Comparison of ENCODE assay signal across 34 mouse cellular contexts in genomic region chr4:26926060-26926459, GRCm38 (mm10).
"Had no signal": no experiment of that assay in that cellular context is flagged by ENCODE, and none has a peak within 500 bp of the region (broad histone marks: within the 10 kb centered on the region; RNA-seq: fewer than 3 reads in every experiment).

No protein-coding gene starts in this region.

- H3K4me2 ChIP-seq: heart, embryonic 11.5 days; heart, embryonic 12.5 days; heart, embryonic 13.5 days; heart, embryonic 15.5 days; hindbrain, embryonic 12.5 days; hindbrain, embryonic 13.5 days; hindbrain, embryonic 14.5 days; hindbrain, embryonic 15.5 days; intestine, embryonic 15.5 days; kidney, embryonic 15.5 days had no signal

- H3K4me1 ChIP-seq: heart, embryonic 10.5 days; heart, embryonic 12.5 days; heart, embryonic 13.5 days; heart, embryonic 15.5 days; hindbrain, embryonic 10.5 days; hindbrain, embryonic 12.5 days; hindbrain, embryonic 13.5 days; intestine, embryonic 15.5 days; kidney, embryonic 15.5 days had no signal

- DNase-seq: heart, postnatal 10 days; heart, postnatal 14 days; heart, postnatal 36 days; heart, postnatal 4 days; kidney, adult 11 months; kidney, adult 18-20 months; kidney, adult 2 months; kidney, adult 8-10 months; kidney, adult 9 months; kidney, postnatal 10 days; kidney, postnatal 14 days; kidney, postnatal 25 days; kidney, postnatal 36 days; layer of hippocampus, adult 9-11 months; layer of hippocampus, postnatal 36 days had no signal

- H3K9me3 ChIP-seq: heart, embryonic 10.5 days; heart, embryonic 12.5 days; heart, embryonic 13.5 days; heart, embryonic 15.5 days; hindbrain, embryonic 10.5 days; hindbrain, embryonic 12.5 days; hindbrain, embryonic 13.5 days; hindbrain, embryonic 15.5 days; intestine, embryonic 15.5 days; kidney, embryonic 15.5 days had no signal

- ATAC-seq: hindbrain, embryonic 16.5 days; hindbrain, postnatal 0 days; inflammation-experienced regulatory T-cells, adult 6 months; intestine, embryonic 15.5 days; intestine, embryonic 16.5 days; intestine, postnatal 0 days had no signal

- H3K27ac ChIP-seq: heart, embryonic 10.5 days; heart, embryonic 13.5 days; heart, embryonic 15.5 days; hindbrain, embryonic 10.5 days; hindbrain, embryonic 12.5 days; hindbrain, embryonic 13.5 days; hindbrain, embryonic 14.5 days; hindbrain, embryonic 15.5 days; hindbrain, postnatal 0 days; intestine, embryonic 15.5 days; kidney, embryonic 15.5 days; kidney, postnatal 0 days had no signal

- H3K27me3 ChIP-seq: heart, embryonic 12.5 days; heart, embryonic 13.5 days; heart, embryonic 15.5 days; hindbrain, embryonic 12.5 days; hindbrain, embryonic 13.5 days; hindbrain, embryonic 15.5 days; intestine, embryonic 15.5 days; kidney, embryonic 15.5 days had no signal

- H3K4me3 ChIP-seq: heart, embryonic 10.5 days; heart, embryonic 12.5 days; heart, embryonic 13.5 days; heart, embryonic 15.5 days; hindbrain, embryonic 10.5 days; hindbrain, embryonic 12.5 days; hindbrain, embryonic 13.5 days; hindbrain, embryonic 15.5 days; intestine, embryonic 15.5 days; kidney, embryonic 15.5 days; layer of hippocampus, adult 2 months had no signal

- H3K9ac ChIP-seq: heart, embryonic 12.5 days; heart, embryonic 13.5 days; heart, embryonic 15.5 days; hindbrain, embryonic 12.5 days; hindbrain, embryonic 13.5 days; hindbrain, embryonic 14.5 days; hindbrain, embryonic 15.5 days; intestine, embryonic 15.5 days; kidney, embryonic 15.5 days had no signal

- H3K36me3 ChIP-seq: heart, embryonic 10.5 days; heart, embryonic 12.5 days; heart, embryonic 13.5 days; heart, embryonic 15.5 days; hindbrain, embryonic 10.5 days; hindbrain, embryonic 12.5 days; hindbrain, embryonic 13.5 days; hindbrain, embryonic 15.5 days; intestine, embryonic 15.5 days; kidney, embryonic 15.5 days had no signal
